Mouse (Mus musculus) 3134 (cell line): ENCODE data around the gene Armc7.
"Not testable (repeated sequence)": the region's sequence is repeated elsewhere in the genome, so short reads cannot be mapped to it uniquely, and the experiment has no call there.

Experiments
- DNase-seq: peaks from one replicate; pipeline ENCODE4 v3.0.0-alpha.2; 2011; ENCODE audit warnings: low spot score; ENCODE audit not compliant: insufficient read length; ENCODE audit errors: extremely low read depth

Gene Armc7

GRCm38 (mm10) chr11:115520218-115520617 is 44.8 kb downstream of the Armc7 start:
- DNase-seq: no peak

- DNase-seq: no peak
Measured at GRCm38 (mm10) chr11:115521080-115521479, 45.6 kb downstream of the Armc7 start.

- DNase-seq: no peak
Measured at GRCm38 (mm10) chr11:115522238-115522637, 46.8 kb downstream of the Armc7 start.

GRCm38 (mm10) chr11:115522703-115523102 is 47.2 kb downstream of the Armc7 start:
- DNase-seq: no peak

- not testable (repeated sequence) for DNase-seq
Measured at GRCm38 (mm10) chr11:115526446-115526845, 51.0 kb downstream of the Armc7 start.

GRCm38 (mm10) chr11:115534759-115535371 is 59.4 kb downstream of the Armc7 start:
- DNase-seq: no peak

GRCm38 (mm10) chr11:115535401-115536037 is 60.1 kb downstream of the Armc7 start:
- DNase-seq: peak; percentile 72

- DNase-seq: peak; percentile 98
Measured at GRCm38 (mm10) chr11:115536038-115536681, 60.7 kb downstream of the Armc7 start, which contains the start of gene Sumo2. Gene Sumo2, minus strand, starts transcription at chr11:115536276.

GRCm38 (mm10) chr11:115536856-115537568 is 61.5 kb downstream of the Armc7 start:
- DNase-seq: peak; percentile 63

- DNase-seq: no peak
Measured at GRCm38 (mm10) chr11:115538045-115538444, 62.6 kb downstream of the Armc7 start.
